ENCODE assay signal across 21 mouse cellular contexts in the genomic region with DNA sequence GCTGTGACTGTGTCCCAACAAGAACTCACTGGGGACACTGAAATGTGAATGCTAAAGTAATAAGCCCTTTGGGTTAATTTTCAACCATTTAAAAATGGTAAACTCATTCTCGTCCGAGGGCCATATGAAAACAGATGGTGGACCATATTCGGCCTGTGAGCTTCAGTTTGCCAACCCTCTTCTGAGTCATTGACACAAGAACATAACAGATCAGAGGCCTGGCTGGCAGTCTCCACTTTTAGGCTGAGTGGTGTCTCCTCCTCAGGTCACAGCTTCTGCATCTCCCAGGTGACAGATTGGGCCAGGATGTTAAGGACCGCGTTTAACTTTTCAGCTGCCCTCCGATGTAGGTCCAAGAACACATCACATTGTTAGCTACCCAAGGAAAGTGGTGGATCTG. TPM values are rescaled to one million over a fixed set of nuclear protein-coding genes. Genes with fewer than 3 reads are reported as not detected.
A peak's percentile ranks its signal among the peaks of the same experiment; 100 is the strongest.
DNase-seq lines count a peak whose midpoint lies in the region; ATAC-seq and TF ChIP-seq lines count a peak whose summit lies in the region.
"Had no signal": no experiment of that assay in that cellular context is flagged by ENCODE, and none has a peak within 500 bp of the region (broad histone marks: within the 10 kb centered on the region; RNA-seq: fewer than 3 reads in every experiment).

No protein-coding gene starts in this region.

- no peak overlapping the region for H3K4me2 ChIP-seq in hindbrain, embryonic 12.5 days (replicated peaks)
- H3K4me2 ChIP-seq in hindbrain, embryonic 11.5 days (replicated peaks; ENCODE audit: low read depth, low read length) = no peak overlapping the region
- H3K4me2 ChIP-seq in lung, embryonic 14.5 days = no peak overlapping the region
- H3K4me2 ChIP-seq: heart, embryonic 12.5 days; liver, embryonic 13.5 days; lung, embryonic 15.5 days; neural tube, embryonic 15.5 days had no signal

- H3K4me3 ChIP-seq in hindbrain, embryonic 12.5 days = no peak overlapping the region
- H3K4me3 ChIP-seq in hindbrain, embryonic 11.5 days (ENCODE audit: low read depth, low read length) = no peak overlapping the region
- no peak overlapping the region for H3K4me3 ChIP-seq in lung, embryonic 14.5 days (ENCODE audit: low read depth, low read length)
- H3K4me3 ChIP-seq: embryonic facial prominence, embryonic 10.5 days; heart, embryonic 12.5 days; liver, embryonic 13.5 days; lung, embryonic 15.5 days; midbrain, embryonic 10.5 days; neural tube, embryonic 15.5 days had no signal

- WGBS in hindbrain, embryonic 12.5 days = 85% methylated on average over 6 of the region's 6 CpGs
- WGBS in hindbrain, embryonic 11.5 days = 90% methylated on average over 6 of the region's 6 CpGs
- WGBS in lung, embryonic 14.5 days = 50% methylated on average over 6 of the region's 6 CpGs

- H3K4me1 ChIP-seq in hindbrain, embryonic 12.5 days = peaks cover 50% of the 10 kb centered on the region
- H3K4me1 ChIP-seq in hindbrain, embryonic 11.5 days (replicated peaks; ENCODE audit: control insufficient read depth, insufficient read depth, low read length) = peaks cover 10% of the 10 kb centered on the region
- peaks cover 51% of the 10 kb centered on the region for H3K4me1 ChIP-seq in lung, embryonic 14.5 days (ENCODE audit: insufficient read depth)

- no peaks in the 10 kb centered on the region for H3K36me3 ChIP-seq in hindbrain, embryonic 12.5 days
- no peaks in the 10 kb centered on the region for H3K36me3 ChIP-seq in hindbrain, embryonic 11.5 days (ENCODE audit: control insufficient read depth, insufficient read depth, low read length)
- no peaks in the 10 kb centered on the region for H3K36me3 ChIP-seq in lung, embryonic 14.5 days (ENCODE audit: insufficient read depth)
- H3K36me3 ChIP-seq: embryonic facial prominence, embryonic 10.5 days; heart, embryonic 12.5 days; liver, embryonic 13.5 days; lung, embryonic 15.5 days; neural tube, embryonic 15.5 days had no signal

- H3K27ac ChIP-seq in hindbrain, embryonic 12.5 days = peak overlapping the region; percentile 57; the same call in 1 of the 2 replicates
- no peak overlapping the region for H3K27ac ChIP-seq in hindbrain, embryonic 11.5 days (ENCODE audit: low read depth, low read length)
- peak overlapping the region; percentile 16 for H3K27ac ChIP-seq in lung, embryonic 14.5 days (ENCODE audit: low read depth)
- H3K27ac ChIP-seq: embryonic facial prominence, embryonic 10.5 days; liver, embryonic 13.5 days; midbrain, embryonic 10.5 days; neural tube, embryonic 15.5 days had no signal

- H3K9ac ChIP-seq in hindbrain, embryonic 12.5 days = no peak overlapping the region
- no peak overlapping the region for H3K9ac ChIP-seq in hindbrain, embryonic 11.5 days (ENCODE audit: low read depth, low read length)
- no peak overlapping the region for H3K9ac ChIP-seq in lung, embryonic 14.5 days
- H3K9ac ChIP-seq: heart, embryonic 12.5 days; liver, embryonic 13.5 days; lung, embryonic 15.5 days; neural tube, embryonic 15.5 days had no signal

- DNase-seq in cerebellum, postnatal 25 days = peak; percentile 38 to 51
- no peak for DNase-seq in cerebellum, adult 11 months
- no peak for DNase-seq in hindbrain, embryonic 11.5 days (ENCODE audit: low spot score)
- DNase-seq in lung, embryonic 14.5 days = no peak
- no peak for DNase-seq in lung, postnatal 25 days (ENCODE audit: low spot score)
- DNase-seq in ovary, postnatal 10 days (ENCODE audit: low spot score) = no peak
- DNase-seq: adrenal gland, postnatal 14 days; cerebellum, adult 11-12 months; gastrocnemius, postnatal 10 days; heart, postnatal 4 days; kidney, adult 8-10 months; layer of hippocampus, postnatal 36 days; liver, embryonic 13.5 days had no signal

- no peaks in the 10 kb centered on the region for H3K27me3 ChIP-seq in hindbrain, embryonic 12.5 days
- H3K27me3 ChIP-seq in hindbrain, embryonic 11.5 days (ENCODE audit: control insufficient read depth, insufficient read depth, low read length) = no peaks in the 10 kb centered on the region
- H3K27me3 ChIP-seq in lung, embryonic 14.5 days (ENCODE audit: insufficient read depth, low read length) = no peaks in the 10 kb centered on the region
- H3K27me3 ChIP-seq: heart, embryonic 12.5 days; lung, embryonic 15.5 days; neural tube, embryonic 15.5 days had no signal

- no peak for TF ChIP-seq CTCF in lung, embryonic 14.5 days (IDR thresholded peaks at IDR 0.05; ENCODE audit: low read depth)

- ATAC-seq in hindbrain, embryonic 12.5 days (ENCODE audit: low FRiP score) = no peak
- no peak for ATAC-seq in hindbrain, embryonic 11.5 days (ENCODE audit: low FRiP score)
- ATAC-seq in lung, embryonic 14.5 days (ENCODE audit: insufficient read depth) = no peak
- ATAC-seq: CD4-positive, CD25-positive, alpha-beta regulatory T cell, adult 4 months; midbrain, embryonic 16.5 days had no signal

- no peaks in the 10 kb centered on the region for H3K9me3 ChIP-seq in hindbrain, embryonic 12.5 days (replicated peaks)
- H3K9me3 ChIP-seq in hindbrain, embryonic 11.5 days (ENCODE audit: control insufficient read depth, low read length) = no peaks in the 10 kb centered on the region
- no peaks in the 10 kb centered on the region for H3K9me3 ChIP-seq in lung, embryonic 14.5 days (ENCODE audit: low read depth, low read length)
- H3K9me3 ChIP-seq: embryonic facial prominence, embryonic 10.5 days; heart, embryonic 12.5 days; liver, embryonic 13.5 days; lung, embryonic 15.5 days; midbrain, embryonic 10.5 days; neural tube, embryonic 15.5 days had no signal

RNA-seq across cellular contexts. Expression of gene Tead1, which starts 37.6 kb away (rescaled TPM):
- 23.3 and 25.4 TPM in 2 replicates for polyA plus RNA-seq in hindbrain, embryonic 12.5 days (2016; fragmentation: Nextera tagmentation; extraction: Ambion mirVana)
- polyA plus RNA-seq in hindbrain, embryonic 11.5 days (2014; fragmentation: Nextera tagmentation; extraction: Ambion mirVana) = 15.3 and 23.2 TPM in 2 replicates
- 26.5 and 27.6 TPM in 2 replicates for polyA plus RNA-seq in lung, embryonic 14.5 days (2014; fragmentation: Nextera tagmentation; extraction: Ambion mirVana)

Comparison
In these comparisons a context has a peak if more than half of its experiments do, and no peak if none do; other contexts are left out.
1. DNase-seq: peak in cerebellum, postnatal 25 days (2 of 2); none in cerebellum, adult 11 months (single experiment), hindbrain, embryonic 11.5 days (single experiment), lung, embryonic 14.5 days (single experiment), lung, postnatal 25 days (single experiment) and ovary, postnatal 10 days (single experiment).